Mouse (Mus musculus): ENCODE measurements around the gene Ube2l3. TPM values are rescaled to one million over a fixed set of nuclear protein-coding genes. Genes with fewer than 3 reads are reported as not detected.
"Not testable (repeated sequence)": the region's sequence is repeated elsewhere in the genome, so short reads cannot be mapped to it uniquely, and the experiment has no call there.

Gene Ube2l3
- 99.6 and 120 TPM in 2 replicates for total RNA-seq (2017)

DNA sequence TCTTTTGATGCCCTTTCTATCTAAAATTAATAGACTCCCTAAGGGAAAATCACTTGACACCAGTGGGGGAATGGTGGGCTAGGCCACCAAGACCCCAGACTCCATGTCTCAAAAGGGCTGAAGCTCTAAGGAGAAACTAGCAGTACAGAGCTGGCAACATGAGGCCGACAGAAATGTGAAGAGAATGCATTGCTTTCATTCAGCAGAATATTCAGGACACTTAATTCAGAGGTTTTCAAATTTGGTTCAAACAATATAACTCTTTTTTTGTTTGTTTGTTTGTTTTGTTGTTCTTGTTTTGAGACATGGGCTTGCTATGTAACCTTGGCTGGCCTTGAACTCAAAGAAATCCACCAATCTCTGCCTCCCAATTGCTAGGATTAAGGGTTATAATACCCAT, at the start of gene Ube2l3:
Ube2l3 (minus strand) TSS at position 101 of the 400 bp plus-strand sequence.
- ATAC-seq (replicated peaks in 1 of 2; ENCODE audit: insufficient read depth in 1 of 2, low FRiP score in 2 of 2, low TSS enrichment in 1 of 2, low read depth in 1 of 2, poor library complexity in 2 of 2, severe bottlenecking in 2 of 2): no peak

DNA sequence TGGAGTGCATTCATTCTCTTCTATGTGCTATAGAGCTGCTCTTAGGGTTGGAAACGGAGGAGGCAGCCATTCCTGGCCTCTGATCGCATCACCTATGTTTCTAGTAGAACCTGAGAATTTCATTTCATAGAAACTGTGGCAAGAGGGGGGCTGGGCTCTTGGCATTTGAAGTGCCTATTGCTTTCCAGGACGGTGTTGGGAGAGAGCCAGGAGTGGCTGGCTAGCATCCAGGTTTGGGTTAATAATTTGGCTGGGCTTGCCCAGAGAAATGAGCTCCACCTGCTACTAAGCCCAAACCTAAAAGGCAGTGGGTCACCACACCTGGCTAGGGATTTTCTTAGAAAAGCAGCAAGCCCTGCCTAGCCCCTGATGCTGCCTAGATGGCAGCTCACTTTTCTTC, 49.1 kb upstream of the Ube2l3 start:
- no peak for ATAC-seq (replicated peaks in 1 of 2; ENCODE audit: insufficient read depth in 1 of 2, low FRiP score in 2 of 2, low TSS enrichment in 1 of 2, low read depth in 1 of 2, poor library complexity in 2 of 2, severe bottlenecking in 2 of 2)

DNA sequence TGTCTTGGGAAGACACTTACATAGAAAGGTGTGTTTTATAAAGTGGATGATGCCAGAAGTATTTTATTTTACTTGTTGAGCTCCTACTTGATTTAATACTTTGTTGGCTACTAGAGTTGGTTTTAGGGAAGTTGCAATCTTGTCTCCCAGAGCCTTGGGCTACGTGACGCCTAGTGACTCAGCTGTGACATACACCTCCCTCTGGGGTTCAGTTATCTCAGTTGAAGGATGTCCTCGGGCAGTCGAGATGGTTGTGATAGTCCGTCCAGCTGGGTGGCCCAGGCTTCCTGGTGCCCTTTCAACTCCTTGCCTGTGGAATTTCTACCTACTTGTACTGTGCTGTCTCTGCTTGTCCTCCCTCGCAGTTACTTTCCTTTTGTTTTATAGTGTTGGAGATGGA, 46.7 kb upstream of the Ube2l3 start:
- ATAC-seq (replicated peaks in 1 of 2; ENCODE audit: insufficient read depth in 1 of 2, low FRiP score in 2 of 2, low TSS enrichment in 1 of 2, low read depth in 1 of 2, poor library complexity in 2 of 2, severe bottlenecking in 2 of 2): peak; percentile 46 to 87

GRCm38 (mm10) chr16:17247727-17248126, 45.3 kb upstream of the Ube2l3 start:
- no peak for ATAC-seq (replicated peaks in 1 of 2; ENCODE audit: insufficient read depth in 1 of 2, low FRiP score in 2 of 2, low TSS enrichment in 1 of 2, low read depth in 1 of 2, poor library complexity in 2 of 2, severe bottlenecking in 2 of 2)

- ATAC-seq (replicated peaks in 1 of 2; ENCODE audit: insufficient read depth in 1 of 2, low FRiP score in 2 of 2, low TSS enrichment in 1 of 2, low read depth in 1 of 2, poor library complexity in 2 of 2, severe bottlenecking in 2 of 2): no peak
These were observed 42.5 kb upstream of the Ube2l3 start for GRCm38 (mm10) chr16:17244996-17245395.

- ATAC-seq (replicated peaks in 1 of 2; ENCODE audit: insufficient read depth in 1 of 2, low FRiP score in 2 of 2, low TSS enrichment in 1 of 2, low read depth in 1 of 2, poor library complexity in 2 of 2, severe bottlenecking in 2 of 2): no peak
These were observed 41.3 kb upstream of the Ube2l3 start for GRCm38 (mm10) chr16:17243731-17244130.

GRCm38 (mm10) chr16:17239409-17239808, 37.0 kb upstream of the Ube2l3 start:
- no peak for ATAC-seq (replicated peaks in 1 of 2; ENCODE audit: insufficient read depth in 1 of 2, low FRiP score in 2 of 2, low TSS enrichment in 1 of 2, low read depth in 1 of 2, poor library complexity in 2 of 2, severe bottlenecking in 2 of 2)

DNA sequence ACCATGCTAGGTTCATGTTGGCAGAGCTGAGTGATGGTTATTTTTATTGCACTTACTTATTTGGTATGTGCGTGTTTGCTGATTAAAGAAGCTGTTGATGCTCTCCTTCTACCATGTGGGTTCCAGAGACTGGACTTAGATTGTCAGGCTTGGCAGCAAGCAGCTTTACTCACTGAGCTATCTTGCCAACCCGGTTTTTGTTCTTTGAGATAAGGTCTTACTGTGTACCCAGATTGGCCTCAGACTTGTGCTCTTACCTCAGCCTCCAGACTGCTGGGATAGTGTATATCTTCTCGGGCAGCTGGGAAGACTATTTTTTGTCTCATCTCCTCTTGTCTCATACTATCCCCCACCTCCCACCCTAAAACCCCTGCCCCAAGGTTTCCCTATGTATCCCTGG, 35.2 kb upstream of the Ube2l3 start:
- no peak for ATAC-seq (replicated peaks in 1 of 2; ENCODE audit: insufficient read depth in 1 of 2, low FRiP score in 2 of 2, low TSS enrichment in 1 of 2, low read depth in 1 of 2, poor library complexity in 2 of 2, severe bottlenecking in 2 of 2)

DNA sequence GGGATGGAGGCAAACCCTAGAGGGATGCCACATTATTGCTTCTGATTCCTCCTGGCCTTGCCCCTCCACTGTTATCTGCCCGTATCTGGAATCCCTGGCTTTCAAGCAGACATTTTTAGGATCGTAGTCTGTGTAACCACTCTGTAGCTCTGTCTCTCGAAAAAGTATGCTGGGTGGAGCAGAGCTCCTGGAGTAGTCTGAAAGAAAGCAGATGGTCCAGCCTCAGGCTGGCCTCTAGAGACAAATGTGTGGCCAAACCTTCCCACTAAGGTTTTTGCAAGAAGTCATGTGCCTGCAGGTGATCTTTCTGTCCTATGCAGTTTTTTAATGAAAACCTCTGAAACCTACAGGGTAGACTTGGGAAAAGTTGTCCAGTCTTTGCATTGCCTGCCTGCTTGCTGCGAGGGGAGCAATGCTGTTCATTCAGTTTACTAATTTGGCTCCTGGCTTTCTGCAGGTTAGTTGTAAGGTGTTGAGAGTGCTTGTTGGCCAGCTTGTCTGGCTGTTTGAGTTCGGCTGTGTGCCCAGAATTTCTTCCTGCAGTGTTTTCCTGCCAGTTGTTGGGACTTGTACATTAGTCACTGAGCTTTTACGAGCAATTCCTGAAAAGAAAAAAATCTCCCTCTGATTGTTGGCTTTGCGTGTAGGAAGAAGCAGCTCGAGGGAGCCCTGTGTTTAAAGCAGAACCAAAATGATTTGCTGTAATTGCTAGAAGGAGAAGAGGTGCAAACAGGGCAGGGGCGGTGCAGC, 32.6 kb upstream of the Ube2l3 start:
- ATAC-seq (replicated peaks in 1 of 2; ENCODE audit: insufficient read depth in 1 of 2, low FRiP score in 2 of 2, low TSS enrichment in 1 of 2, low read depth in 1 of 2, poor library complexity in 2 of 2, severe bottlenecking in 2 of 2): no peak

DNA sequence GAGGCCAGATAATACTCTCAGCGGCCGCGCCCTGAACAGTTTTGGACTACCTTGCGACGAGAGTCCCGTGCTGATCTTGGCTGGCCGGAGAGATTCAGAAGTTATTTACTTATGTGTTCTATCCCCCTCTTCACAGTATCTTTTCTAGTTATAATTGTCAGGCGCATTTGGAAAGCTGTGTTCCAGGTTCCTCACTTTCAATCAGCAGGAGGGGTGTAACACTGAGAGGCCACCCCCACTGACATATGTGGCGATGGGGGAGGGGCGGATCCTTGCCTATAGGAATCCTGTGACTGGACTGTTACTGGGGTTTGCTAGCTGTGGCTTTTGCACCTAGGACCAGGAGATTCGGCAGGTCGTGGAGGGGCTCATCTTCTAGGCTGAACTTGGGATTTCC, 32.0 kb upstream of the Ube2l3 start:
- 0 out of 4 replicates have a peak, but pooled peaks of 1 of the 2 experiments have one; percentile 1 for ATAC-seq (replicated peaks in 1 of 2; ENCODE audit: insufficient read depth in 1 of 2, low FRiP score in 2 of 2, low TSS enrichment in 1 of 2, low read depth in 1 of 2, poor library complexity in 2 of 2, severe bottlenecking in 2 of 2)

- peak; percentile 23 to 38; a peak in 2 of 4 replicates for ATAC-seq (replicated peaks in 1 of 2; ENCODE audit: insufficient read depth in 1 of 2, low FRiP score in 2 of 2, low TSS enrichment in 1 of 2, low read depth in 1 of 2, poor library complexity in 2 of 2, severe bottlenecking in 2 of 2)
These were observed 31.5 kb upstream of the Ube2l3 start for GRCm38 (mm10) chr16:17233702-17234498.

- peak; percentile 96 to 97 for ATAC-seq (replicated peaks in 1 of 2; ENCODE audit: insufficient read depth in 1 of 2, low FRiP score in 2 of 2, low TSS enrichment in 1 of 2, low read depth in 1 of 2, poor library complexity in 2 of 2, severe bottlenecking in 2 of 2)
These were observed 30.6 kb upstream of the Ube2l3 start, which contains the start of gene Hic2 for GRCm38 (mm10) chr16:17232794-17233701. TSS of gene Hic2 (plus strand) at chr16:17233572.

DNA sequence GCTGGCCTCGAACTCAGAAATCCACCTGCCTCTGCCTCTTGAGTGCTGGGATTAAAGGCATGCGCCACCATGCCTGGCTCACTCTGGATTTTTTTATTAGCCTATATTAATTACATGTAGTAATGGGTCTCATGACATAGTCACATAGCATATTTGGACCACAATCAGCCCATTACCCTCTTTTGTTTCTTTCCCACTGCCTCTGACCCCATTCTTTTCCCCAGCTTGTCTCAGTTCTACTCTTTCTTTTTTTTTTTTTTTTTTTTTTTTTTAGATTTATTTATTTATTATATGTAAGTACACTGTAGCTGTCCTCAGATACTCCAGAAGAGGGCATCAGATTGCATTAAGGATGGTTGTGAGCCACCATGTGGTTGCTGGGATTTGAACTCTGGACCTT, 29.1 kb upstream of the Ube2l3 start:
- not testable (repeated sequence) for ATAC-seq (replicated peaks in 1 of 2; ENCODE audit: insufficient read depth in 1 of 2, low FRiP score in 2 of 2, low TSS enrichment in 1 of 2, low read depth in 1 of 2, poor library complexity in 2 of 2, severe bottlenecking in 2 of 2)

GRCm38 (mm10) chr16:17226496-17226895, 24.0 kb upstream of the Ube2l3 start:
- no peak for ATAC-seq (replicated peaks in 1 of 2; ENCODE audit: insufficient read depth in 1 of 2, low FRiP score in 2 of 2, low TSS enrichment in 1 of 2, low read depth in 1 of 2, poor library complexity in 2 of 2, severe bottlenecking in 2 of 2)

- no peak for ATAC-seq (replicated peaks in 1 of 2; ENCODE audit: insufficient read depth in 1 of 2, low FRiP score in 2 of 2, low TSS enrichment in 1 of 2, low read depth in 1 of 2, poor library complexity in 2 of 2, severe bottlenecking in 2 of 2)
These were observed 23.1 kb upstream of the Ube2l3 start for GRCm38 (mm10) chr16:17225584-17225983.

DNA sequence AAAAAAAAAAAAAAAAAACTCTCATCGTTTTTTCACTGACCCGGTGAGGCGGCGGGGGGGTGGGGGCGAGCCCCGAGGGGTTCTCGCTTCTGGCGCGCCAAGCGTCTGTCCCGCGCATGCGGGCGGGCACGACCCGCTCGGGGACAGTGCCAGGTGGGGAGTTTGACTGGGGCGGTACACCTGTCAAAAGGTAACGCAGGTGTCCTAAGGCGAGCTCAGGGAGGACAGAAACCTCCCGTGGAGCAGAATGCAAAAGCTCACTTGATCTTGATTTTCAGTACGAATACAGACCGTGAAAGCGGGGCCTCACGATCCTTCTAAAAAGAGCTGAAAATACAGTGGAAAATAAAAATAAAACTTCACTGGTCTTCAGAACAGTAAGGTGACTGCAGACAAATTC, 19.7 kb upstream of the Ube2l3 start:
- ATAC-seq (replicated peaks in 1 of 2; ENCODE audit: insufficient read depth in 1 of 2, low FRiP score in 2 of 2, low TSS enrichment in 1 of 2, low read depth in 1 of 2, poor library complexity in 2 of 2, severe bottlenecking in 2 of 2): peak; percentile 100

GRCm38 (mm10) chr16:17220127-17220733, 17.8 kb upstream of the Ube2l3 start:
- ATAC-seq (replicated peaks in 1 of 2; ENCODE audit: insufficient read depth in 1 of 2, low FRiP score in 2 of 2, low TSS enrichment in 1 of 2, low read depth in 1 of 2, poor library complexity in 2 of 2, severe bottlenecking in 2 of 2): no peak
